Mouse (Mus musculus) urinary bladder, postnatal 10 days (tissue): ENCODE results near the gene Olfr1293-ps.

Experiments used
- DNase-seq: peaks from one replicate; pipeline ENCODE4 v3.0.0; 2022; ENCODE audit warnings: low spot score

Gene Olfr1293-ps

GRCm38 (mm10) chr2:111524903-111525302 lies at the start of gene Olfr1293-ps:
Gene Olfr1293-ps, plus strand, starts transcription at chr2:111525203.
- no peak for DNase-seq

GRCm38 (mm10) chr2:111480519-111480918 lies 44.5 kb upstream of the Olfr1293-ps start, which contains the start of gene Olfr1289:
Gene Olfr1289, plus strand, starts transcription at chr2:111480819.
- no peak for DNase-seq

DNA sequence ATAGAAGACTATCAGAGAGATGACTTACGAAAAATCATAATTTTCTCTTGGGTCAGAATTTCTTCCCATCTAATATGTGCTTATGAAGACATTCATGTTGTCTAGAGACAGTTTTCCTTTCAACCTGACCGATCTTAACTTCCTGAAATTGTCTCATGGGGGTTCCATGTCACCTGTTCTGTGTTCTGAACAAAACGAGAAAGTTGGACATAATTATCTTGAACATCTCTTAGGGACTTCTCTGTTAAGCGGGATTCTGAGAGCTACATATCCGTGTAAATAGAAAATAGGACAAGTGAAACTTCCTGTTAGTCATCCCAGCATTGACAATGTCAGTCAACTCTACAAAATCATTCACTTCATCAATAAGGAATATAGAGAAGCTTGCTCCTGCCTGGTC lies 31.3 kb upstream of the Olfr1293-ps start, which contains the start of gene Olfr1290:
TSS of gene Olfr1290 (minus strand) at position 101 of the 400 bp plus-strand sequence.
- no peak for DNase-seq

DNA sequence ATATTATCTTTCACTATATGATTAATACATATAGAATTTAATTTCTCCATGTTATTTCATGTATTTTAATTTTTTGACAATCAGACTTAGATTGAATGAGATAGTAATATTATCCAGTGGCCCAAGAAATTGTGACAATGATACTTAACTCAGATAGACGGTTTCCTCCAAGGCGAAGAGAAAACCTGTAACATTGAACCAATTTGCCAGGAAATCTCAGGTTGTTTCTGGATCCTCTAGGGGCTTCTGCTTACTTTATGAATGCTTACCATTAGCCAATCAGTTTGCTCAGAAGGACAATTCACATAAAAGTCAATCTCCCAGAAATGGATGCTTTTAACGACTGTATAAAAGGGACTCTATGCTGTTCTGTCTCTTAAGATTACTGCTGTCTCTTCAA lies 28.1 kb upstream of the Olfr1293-ps start, which contains the start of gene Olfr1291-ps1:
TSS of gene Olfr1291-ps1 (plus strand) at position 301 of the 400 bp plus-strand sequence.
- DNase-seq, result no peak

DNA sequence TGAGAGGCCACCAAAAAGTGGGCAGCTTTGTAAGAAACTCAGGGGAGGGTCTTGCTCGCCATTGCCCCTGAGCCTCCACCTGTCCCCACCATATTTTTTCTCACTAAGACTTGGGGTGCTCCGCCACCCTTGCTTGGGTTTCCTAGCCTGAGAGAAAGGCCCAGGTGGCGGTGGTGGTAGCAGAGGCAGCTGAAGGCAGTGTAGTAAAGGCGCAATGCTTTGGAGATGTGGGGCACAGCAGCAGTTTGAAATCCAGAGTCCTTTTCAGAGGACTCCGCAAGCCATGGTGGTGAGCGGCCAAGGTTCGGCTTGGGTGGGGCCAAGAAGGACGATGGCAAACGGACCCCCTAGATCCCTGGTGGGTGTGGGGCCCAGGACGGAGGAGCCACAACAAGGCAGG lies 7.6 kb upstream of the Olfr1293-ps start:
- no peak for DNase-seq

DNA sequence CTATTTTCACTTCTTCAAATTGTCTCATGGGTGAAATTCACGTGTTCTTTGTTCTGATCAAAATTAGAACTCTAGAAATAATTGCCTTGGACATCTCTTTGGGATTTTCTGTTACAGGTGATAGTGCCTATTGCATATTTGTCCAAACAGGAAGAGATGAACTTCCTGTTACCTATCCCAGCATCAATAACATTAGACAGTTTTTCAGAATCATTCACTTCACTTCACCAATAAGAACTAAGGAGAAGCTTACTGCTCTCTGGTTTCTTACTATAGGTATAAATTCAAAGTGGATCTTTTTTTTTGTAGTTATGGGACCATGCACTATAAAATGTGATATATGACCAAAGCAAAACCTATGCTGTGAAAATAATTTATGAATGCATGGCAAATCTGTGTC lies 15.2 kb downstream of the Olfr1293-ps start, which contains the start of gene Olfr1294:
TSS of gene Olfr1294 (minus strand) at position 101 of the 400 bp plus-strand sequence.
- DNase-seq, result no peak

GRCm38 (mm10) chr2:111569581-111569980 lies 44.6 kb downstream of the Olfr1293-ps start, which contains the start of gene Olfr1295:
Gene Olfr1295, minus strand, starts transcription at chr2:111569681.
- DNase-seq, result no peak
